Mouse (Mus musculus): ENCODE data around the gene Scgb2b17.
"Not testable (repeated sequence)": the region's sequence is repeated elsewhere in the genome, so short reads cannot be mapped to it uniquely, and the experiment has no call there.

Gene Scgb2b17

DNA sequence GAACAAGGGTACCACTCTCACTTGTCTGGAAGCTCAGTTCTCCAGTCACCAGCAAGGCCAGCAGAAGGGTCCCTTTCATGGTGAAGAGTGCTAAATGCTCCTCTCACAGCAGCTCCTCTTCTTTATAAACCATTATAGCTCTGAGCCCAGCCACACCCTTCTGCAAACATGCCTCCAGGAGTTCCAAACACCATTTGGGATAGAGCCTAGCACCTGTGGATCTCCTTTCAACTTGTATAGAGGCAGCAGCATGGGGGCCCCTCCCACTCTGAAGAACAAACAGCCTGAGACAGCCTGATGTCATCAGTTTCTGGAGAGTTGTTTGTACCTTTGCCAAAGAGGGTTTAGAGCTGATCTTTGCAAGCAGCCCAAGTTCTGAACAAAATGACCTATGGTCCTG lies at the start of gene Scgb2b17:
Scgb2b17 (minus strand) TSS at position 101 of the 400 bp plus-strand sequence.
- not testable (repeated sequence) for DNase-seq (ENCODE audit: low read depth)

DNA sequence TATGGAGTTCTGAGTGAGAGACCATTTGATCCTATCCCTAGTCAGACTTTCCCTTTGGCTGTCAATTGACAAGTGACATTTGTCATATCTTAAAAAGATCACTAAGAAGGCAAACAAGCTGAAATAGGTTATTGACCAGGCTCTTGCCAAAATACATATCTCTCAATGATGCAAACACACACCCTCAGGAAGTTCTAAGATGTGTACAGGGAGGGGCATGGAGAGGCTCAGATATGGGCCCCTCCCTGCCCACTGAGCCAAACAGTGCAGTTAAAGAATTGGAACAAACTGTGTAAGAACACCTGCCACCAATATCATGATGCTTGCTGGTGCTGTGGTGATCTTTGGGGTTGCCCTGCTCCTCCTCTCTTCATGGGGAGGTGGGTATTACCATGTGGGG lies 6.8 kb upstream of the Scgb2b17 start, which contains the start of gene Scgb1b17:
Scgb1b17 (plus strand) TSS at position 301 of the 400 bp plus-strand sequence.
- DNase-seq (ENCODE audit: low read depth): not testable (repeated sequence)
